Mouse (Mus musculus): ENCODE measurements around the gene Jund. TPM values are rescaled to one million over a fixed set of nuclear protein-coding genes. Genes with fewer than 3 reads are reported as not detected.

Gene Jund
- polyA plus RNA-seq, 1 experiment from 2014 or later = 117 TPM

DNA sequence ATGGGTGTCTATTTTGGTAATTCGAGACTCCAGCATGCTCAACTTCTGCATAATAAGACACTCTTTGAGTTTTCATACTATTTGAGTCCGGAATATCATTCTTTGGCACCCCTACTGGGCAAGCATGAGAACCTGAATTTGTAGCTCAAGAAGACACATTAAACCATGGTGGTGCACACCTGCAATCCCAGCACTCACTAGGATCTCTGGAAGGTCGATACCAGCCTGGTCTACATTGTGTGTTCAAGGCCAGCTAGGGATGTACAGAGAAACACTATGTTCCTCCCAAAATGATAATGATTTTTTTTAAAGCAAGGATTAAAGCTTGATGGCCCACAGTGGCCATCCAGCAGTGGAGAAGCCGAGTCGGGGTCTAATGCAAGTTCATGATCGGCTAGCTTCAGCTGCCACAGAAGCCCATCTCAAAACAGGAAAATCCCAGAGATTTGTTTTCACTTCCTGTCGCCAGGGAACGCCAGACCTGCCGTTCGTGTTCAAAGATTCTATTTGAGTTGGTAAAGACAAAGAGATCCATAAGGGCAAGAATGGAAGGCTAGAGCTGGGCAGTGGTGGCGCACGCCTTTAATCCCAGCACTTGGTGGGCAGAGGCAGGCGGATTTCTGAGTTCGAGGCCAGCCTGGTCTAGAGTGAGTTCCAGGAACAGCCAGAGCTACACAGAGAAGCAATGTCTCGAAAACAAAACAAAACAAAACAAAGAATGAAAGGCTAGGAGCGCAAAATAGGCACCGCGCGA is 26.2 kb upstream of the Jund start:
- Histone ChIP-seq H3K36me3 (ENCODE audit: control insufficient read depth, insufficient read depth, low read length) (peaks cover 10% of the 10 kb centered on the region), H3K4me1 (ENCODE audit: control insufficient read depth, insufficient read depth, low read length) (peaks cover 19% of the 10 kb centered on the region), H3K9ac (ENCODE audit: low read depth, low read length) (peak overlapping the region; percentile 61), H3K27ac (ENCODE audit: low read depth, low read length) (peak overlapping the region; percentile 79), H3K9me3 (ENCODE audit: control insufficient read depth, low read length) (no peaks in the 10 kb centered on the region), H3K27me3 (ENCODE audit: control insufficient read depth, insufficient read depth, low read length) (no peaks in the 10 kb centered on the region), H3K4me2 (replicated peaks; ENCODE audit: low read depth, low read length) (peak overlapping the region; percentile 49), H3K4me3 (ENCODE audit: low read length) (peak overlapping the region; percentile 69)
- no peak for ATAC-seq (ENCODE audit: low FRiP score, low TSS enrichment)
- WGBS = 39% methylated on average over 19 of the region's 19 CpGs

DNA sequence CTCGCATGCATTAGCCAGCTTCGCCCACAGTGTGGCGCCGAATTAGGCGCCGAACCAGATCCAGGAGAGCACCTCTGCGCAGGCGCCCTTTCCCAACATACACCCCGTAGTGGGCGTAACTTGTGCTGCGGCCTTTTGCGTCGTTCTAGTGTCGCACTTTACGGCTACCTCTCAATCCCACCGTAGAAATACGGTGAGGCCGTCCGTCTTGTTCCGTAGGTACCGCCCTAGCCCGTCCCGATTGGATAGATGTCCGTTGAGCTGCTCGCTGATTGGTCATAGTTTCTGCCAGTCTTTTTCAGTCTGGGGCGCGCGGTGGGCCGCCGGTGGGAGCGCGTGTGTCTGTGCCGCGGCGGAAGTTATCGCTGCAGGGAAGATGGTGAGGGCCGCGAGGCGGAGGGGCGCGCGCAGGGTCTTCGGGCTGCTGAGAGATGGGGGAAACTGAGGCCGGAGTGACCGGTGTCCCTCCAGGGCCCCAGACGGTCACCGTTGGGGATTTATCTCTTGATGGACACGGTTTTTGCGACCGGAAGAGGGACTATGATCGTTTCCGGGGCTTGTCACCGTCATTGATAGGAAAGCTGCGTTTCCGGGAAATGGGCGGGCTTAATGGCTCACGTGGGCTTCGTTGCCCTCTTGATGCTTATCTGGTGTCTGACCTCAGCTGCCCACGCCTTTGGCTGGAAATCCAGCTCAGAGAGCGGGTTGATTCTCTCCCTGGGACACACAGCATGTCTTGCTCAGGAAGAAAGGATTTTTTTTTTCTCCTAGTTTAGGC is 25.5 kb upstream of the Jund start, which contains the start of gene Lsm4:
Gene Lsm4 (plus strand): TSS at position 170 of the 778 bp plus-strand sequence.
- peaks cover 19% of the 10 kb centered on the region for H3K4me1 ChIP-seq (ENCODE audit: control insufficient read depth, insufficient read depth, low read length)
- no peaks in the 10 kb centered on the region for H3K27me3 ChIP-seq (ENCODE audit: control insufficient read depth, insufficient read depth, low read length)
- H3K4me2 ChIP-seq (replicated peaks; ENCODE audit: low read depth, low read length) = peak within 1 kb of the TSS; percentile 64
- no peaks in the 10 kb centered on the region for H3K9me3 ChIP-seq (ENCODE audit: control insufficient read depth, low read length)
- ATAC-seq (ENCODE audit: low FRiP score, low TSS enrichment) = peak; percentile 96
- H3K27ac ChIP-seq (ENCODE audit: low read depth, low read length) = peak within 1 kb of the TSS; percentile 98
- H3K9ac ChIP-seq (ENCODE audit: low read depth, low read length) = peak within 1 kb of the TSS; percentile 78
- H3K4me3 ChIP-seq (ENCODE audit: low read length) = peak within 1 kb of the TSS; percentile 69
- H3K36me3 ChIP-seq (ENCODE audit: control insufficient read depth, insufficient read depth, low read length) = peaks cover 18% of the 10 kb centered on the region
- under 1% methylated on average over 60 of the region's 60 CpGs for WGBS

DNA sequence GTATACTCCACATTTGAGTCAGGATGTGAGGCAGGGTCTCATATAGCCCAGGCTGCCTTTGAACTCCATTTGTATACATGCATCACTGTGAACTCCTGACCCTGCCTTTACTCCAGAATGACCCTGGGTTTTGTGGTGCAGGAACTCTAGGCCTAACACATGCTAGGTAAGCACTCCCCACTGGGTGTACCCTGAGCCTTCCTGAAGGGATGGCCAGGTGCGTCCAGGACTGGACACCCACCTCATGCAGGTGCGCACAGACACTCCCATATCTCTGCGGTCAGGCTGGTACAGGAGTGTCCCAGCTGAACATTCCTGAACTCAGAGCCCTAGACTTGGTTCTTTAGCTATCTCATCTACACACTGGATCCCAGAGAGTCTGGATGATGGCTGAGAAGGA is 24.6 kb upstream of the Jund start:
- WGBS = 86% methylated on average over 3 of the region's 3 CpGs
- Histone ChIP-seq H3K4me3 (ENCODE audit: low read length) (peak overlapping the region; percentile 69), H3K27ac (ENCODE audit: low read depth, low read length) (peak overlapping the region; percentile 98), H3K9ac (ENCODE audit: low read depth, low read length) (peak overlapping the region; percentile 78), H3K36me3 (ENCODE audit: control insufficient read depth, insufficient read depth, low read length) (peaks cover 27% of the 10 kb centered on the region), H3K27me3 (ENCODE audit: control insufficient read depth, insufficient read depth, low read length) (no peaks in the 10 kb centered on the region), H3K4me1 (ENCODE audit: control insufficient read depth, insufficient read depth, low read length) (peaks cover 19% of the 10 kb centered on the region), H3K4me2 (replicated peaks; ENCODE audit: low read depth, low read length) (peak overlapping the region; percentile 64), H3K9me3 (ENCODE audit: control insufficient read depth, low read length) (no peaks in the 10 kb centered on the region)
- ATAC-seq (ENCODE audit: low FRiP score, low TSS enrichment) = no peak

DNA sequence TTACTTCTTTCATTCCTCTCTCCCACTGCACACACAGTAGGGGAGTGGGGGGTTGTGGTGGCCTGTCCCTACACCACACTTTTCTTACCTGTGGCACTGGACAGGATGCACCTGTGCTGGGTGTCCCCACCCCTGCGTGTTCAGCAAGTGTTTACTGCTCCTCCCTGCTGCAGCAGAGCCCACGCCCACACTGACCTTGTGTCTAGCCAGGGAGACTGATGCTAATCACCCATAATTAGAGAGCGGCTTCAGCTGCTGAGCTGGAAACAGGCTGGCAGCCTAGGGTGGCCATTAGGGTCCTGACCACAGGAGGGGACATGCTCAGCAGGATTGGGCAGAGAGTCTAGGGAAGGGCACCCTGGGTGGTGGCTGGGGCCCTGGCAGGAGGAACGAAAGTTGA is 24.0 kb upstream of the Jund start:
- whole genome bisulfite sequencing = 72% methylated on average over 4 of the region's 4 CpGs
- Histone ChIP-seq H3K27me3 (ENCODE audit: control insufficient read depth, insufficient read depth, low read length) (no peaks in the 10 kb centered on the region), H3K4me1 (ENCODE audit: control insufficient read depth, insufficient read depth, low read length) (peaks cover 19% of the 10 kb centered on the region), H3K36me3 (ENCODE audit: control insufficient read depth, insufficient read depth, low read length) (peaks cover 33% of the 10 kb centered on the region), H3K9me3 (ENCODE audit: control insufficient read depth, low read length) (no peaks in the 10 kb centered on the region), H3K4me3 (ENCODE audit: low read length) (no peak overlapping the region; the same call in 1 of the 2 replicates), H3K4me2 (replicated peaks; ENCODE audit: low read depth, low read length) (no peak overlapping the region; the same call in 1 of the 2 replicates), H3K27ac (ENCODE audit: low read depth, low read length) (peak overlapping the region; percentile 37; the same call in 1 of the 2 replicates), H3K9ac (ENCODE audit: low read depth, low read length) (peak overlapping the region; percentile 78; the same call in 1 of the 2 replicates)
- ATAC-seq (ENCODE audit: low FRiP score, low TSS enrichment) = no peak

DNA sequence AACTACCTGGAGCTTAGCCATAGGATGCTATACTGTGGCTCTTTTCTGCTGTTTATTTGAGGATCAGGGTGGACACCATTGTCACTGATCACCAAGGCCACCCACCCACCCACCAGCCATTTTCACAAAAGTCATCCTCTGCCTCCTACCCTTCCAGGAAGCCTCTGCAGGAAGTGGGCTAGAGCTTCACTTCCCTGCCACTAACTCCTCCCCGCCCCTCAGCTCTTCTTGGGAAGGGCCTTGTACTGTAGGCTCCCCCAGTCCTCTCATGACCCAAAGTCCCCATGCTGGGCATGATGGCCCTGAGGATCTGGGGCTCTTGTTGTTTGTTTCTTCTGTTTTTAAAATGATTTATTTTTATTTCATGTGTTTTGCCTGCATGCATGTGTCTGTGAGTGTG is 23.4 kb upstream of the Jund start:
- WGBS = 89% methylated on average over 1 of the region's 1 CpGs
- Histone ChIP-seq H3K36me3 (ENCODE audit: control insufficient read depth, insufficient read depth, low read length) (peaks cover 34% of the 10 kb centered on the region), H3K27me3 (ENCODE audit: control insufficient read depth, insufficient read depth, low read length) (no peaks in the 10 kb centered on the region), H3K9me3 (ENCODE audit: control insufficient read depth, low read length) (no peaks in the 10 kb centered on the region), H3K4me2 (replicated peaks; ENCODE audit: low read depth, low read length) (no peak overlapping the region; the same call in 1 of the 2 replicates), H3K4me1 (ENCODE audit: control insufficient read depth, insufficient read depth, low read length) (peaks cover 19% of the 10 kb centered on the region), H3K9ac (ENCODE audit: low read depth, low read length) (no peak overlapping the region), H3K27ac (ENCODE audit: low read depth, low read length) (no peak overlapping the region; the same call in 1 of the 2 replicates), H3K4me3 (ENCODE audit: low read length) (no peak overlapping the region)
- no peak for ATAC-seq (ENCODE audit: low FRiP score, low TSS enrichment)

DNA sequence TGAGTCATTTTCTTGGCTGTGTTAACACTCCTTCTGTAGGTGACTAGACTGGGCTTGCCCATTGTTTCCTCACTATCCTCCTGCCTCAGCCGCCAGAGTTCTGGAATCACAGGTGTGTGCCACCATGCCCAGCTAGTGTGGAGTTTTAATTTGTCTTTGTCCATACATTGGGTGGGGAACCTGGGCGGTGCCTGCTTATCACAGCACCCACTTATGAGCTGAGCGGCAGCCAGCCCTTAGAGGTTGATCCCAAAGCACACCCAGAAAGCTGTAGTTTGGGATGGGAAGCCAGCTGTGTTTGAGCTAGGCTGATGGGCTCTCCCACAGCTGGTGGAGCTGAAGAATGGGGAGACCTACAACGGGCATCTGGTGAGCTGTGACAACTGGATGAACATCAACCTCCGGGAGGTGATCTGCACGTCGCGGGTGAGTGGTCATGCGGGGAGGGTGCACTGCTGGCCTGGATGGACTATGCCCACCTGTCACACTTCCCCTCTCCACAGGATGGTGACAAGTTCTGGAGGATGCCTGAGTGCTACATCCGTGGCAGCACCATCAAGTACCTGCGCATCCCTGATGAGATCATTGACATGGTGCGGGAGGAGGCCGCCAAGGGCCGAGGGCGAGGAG is 21.2 kb upstream of the Jund start:
- ATAC-seq (ENCODE audit: low FRiP score, low TSS enrichment) = no peak
- 77% methylated on average over 15 of the region's 15 CpGs for WGBS
- Histone ChIP-seq H3K4me3 (ENCODE audit: low read length) (no peak overlapping the region), H3K4me2 (replicated peaks; ENCODE audit: low read depth, low read length) (no peak overlapping the region), H3K4me1 (ENCODE audit: control insufficient read depth, insufficient read depth, low read length) (peaks cover 23% of the 10 kb centered on the region), H3K36me3 (ENCODE audit: control insufficient read depth, insufficient read depth, low read length) (peaks cover 34% of the 10 kb centered on the region), H3K27me3 (ENCODE audit: control insufficient read depth, insufficient read depth, low read length) (no peaks in the 10 kb centered on the region), H3K9me3 (ENCODE audit: control insufficient read depth, low read length) (no peaks in the 10 kb centered on the region), H3K9ac (ENCODE audit: low read depth, low read length) (peak overlapping the region; percentile 23; the same call in 1 of the 2 replicates), H3K27ac (ENCODE audit: low read depth, low read length) (no peak overlapping the region)

DNA sequence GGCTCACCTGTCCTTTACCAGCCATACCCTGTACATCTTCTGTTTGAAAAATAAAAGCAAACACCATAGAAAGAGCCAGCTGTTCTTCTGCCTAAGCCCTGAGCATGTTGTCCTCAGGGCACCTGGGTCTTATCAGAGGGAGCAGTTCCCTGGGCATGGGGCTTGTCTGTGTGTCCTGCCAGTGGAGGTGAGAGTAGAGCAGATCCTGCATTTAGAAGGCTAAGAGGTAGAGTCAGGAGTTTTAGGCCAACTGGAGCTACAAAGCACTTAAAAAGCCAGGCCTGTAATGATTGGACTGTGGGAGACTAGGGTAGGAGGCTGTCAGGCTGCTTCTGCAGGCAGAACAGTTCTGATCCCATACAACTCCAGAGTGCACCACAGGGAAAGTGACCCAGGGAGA is 20.1 kb upstream of the Jund start:
- no peak for ATAC-seq (ENCODE audit: low FRiP score, low TSS enrichment)
- H3K27me3 ChIP-seq (ENCODE audit: control insufficient read depth, insufficient read depth, low read length) = no peaks in the 10 kb centered on the region

DNA sequence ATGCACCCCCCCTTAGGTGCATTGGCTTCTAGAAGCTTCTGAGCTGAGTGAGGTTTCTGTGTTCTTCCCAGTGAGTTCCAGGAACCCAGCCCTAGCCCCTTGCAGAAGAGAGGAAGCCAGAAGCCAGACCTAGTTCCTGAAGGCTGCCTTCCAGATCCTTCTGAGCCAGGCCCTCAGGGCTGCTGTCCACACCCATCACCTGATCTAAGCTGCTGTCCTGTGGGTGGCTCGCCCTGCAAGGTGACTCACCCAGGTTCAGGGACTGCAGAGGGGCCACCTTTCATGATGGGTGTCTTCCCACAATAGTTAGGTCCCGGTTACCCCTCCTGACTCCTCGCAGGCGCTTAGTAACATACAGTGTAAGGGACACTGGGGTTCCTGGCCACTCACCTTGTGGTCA is 19.3 kb upstream of the Jund start:
- Histone ChIP-seq H3K36me3 (ENCODE audit: control insufficient read depth, insufficient read depth, low read length) (peaks cover 34% of the 10 kb centered on the region), H3K9me3 (ENCODE audit: control insufficient read depth, low read length) (no peaks in the 10 kb centered on the region), H3K4me3 (ENCODE audit: low read length) (no peak overlapping the region), H3K27me3 (ENCODE audit: control insufficient read depth, insufficient read depth, low read length) (no peaks in the 10 kb centered on the region), H3K27ac (ENCODE audit: low read depth, low read length) (no peak overlapping the region), H3K4me2 (replicated peaks; ENCODE audit: low read depth, low read length) (no peak overlapping the region), H3K9ac (ENCODE audit: low read depth, low read length) (no peak overlapping the region), H3K4me1 (ENCODE audit: control insufficient read depth, insufficient read depth, low read length) (peaks cover 17% of the 10 kb centered on the region)
- WGBS = 96% methylated on average over 4 of the region's 4 CpGs
- no peak for ATAC-seq (ENCODE audit: low FRiP score, low TSS enrichment)

More for the DNA sequence above, 20.1 kb upstream of the Jund start:
- no peaks in the 10 kb centered on the region for H3K9me3 ChIP-seq (ENCODE audit: control insufficient read depth, low read length)
- no peak overlapping the region for H3K4me3 ChIP-seq (ENCODE audit: low read length)
- H3K9ac ChIP-seq (ENCODE audit: low read depth, low read length) = no peak overlapping the region
- H3K4me2 ChIP-seq (replicated peaks; ENCODE audit: low read depth, low read length) = no peak overlapping the region
- peaks cover 22% of the 10 kb centered on the region for H3K4me1 ChIP-seq (ENCODE audit: control insufficient read depth, insufficient read depth, low read length)
- no peak overlapping the region for H3K27ac ChIP-seq (ENCODE audit: low read depth, low read length)
- peaks cover 34% of the 10 kb centered on the region for H3K36me3 ChIP-seq (ENCODE audit: control insufficient read depth, insufficient read depth, low read length)
